Mouse (Mus musculus) CH12.LX (cell line): ENCODE measurements around the gene Gm49321. TPM values are rescaled to one million over a fixed set of nuclear protein-coding genes. Genes with fewer than 3 reads are reported as not detected.

Experiments used
- DNase-seq: peaks from one replicate; pipeline ENCODE4 v3.0.0-alpha.2; 2013; ENCODE audit errors: extremely low read depth
- H3K27ac ChIP-seq: 2 replicates; pipeline ENCODE4 v1.5.1; 2012; ENCODE audit warnings: low read depth, mild to moderate bottlenecking, control low read depth, moderate library complexity; ENCODE audit not compliant: insufficient read depth
- H3K27me3 ChIP-seq: replicated peaks from 2 replicates; pipeline ENCODE3; 2012; ENCODE audit warnings: inconsistent platforms
- H3K36me3 ChIP-seq, 2 experiments: replicated peaks in 1 of 2; 2 replicates each; pipeline versions ENCODE3 to v1.6.1; 2012; ENCODE audit warnings: inconsistent platforms in 1 of 2, low read length in 1 of 2, mild to moderate bottlenecking in 1 of 2, mixed read lengths in 1 of 2, moderate library complexity in 1 of 2; ENCODE audit not compliant: control insufficient read depth in 1 of 2, insufficient read depth in 1 of 2
- H3K4me1 ChIP-seq, 2 experiments: 2 replicates each; pipeline ENCODE4 v1.6.1; 2012; ENCODE audit warnings: inconsistent platforms in 1 of 2, moderate library complexity in 1 of 2; ENCODE audit not compliant: insufficient read depth in 2 of 2, control insufficient read depth in 1 of 2
- H3K4me2 ChIP-seq: 2 replicates; pipeline ENCODE4 v1.6.1; 2012; ENCODE audit warnings: low read depth, mild to moderate bottlenecking, control low read depth; ENCODE audit not compliant: poor library complexity, insufficient read depth, severe bottlenecking
- H3K4me3 ChIP-seq, 3 experiments: fragments of 150-350 bp in 1 of 3; sonication (generic) in 1 of 3; replicated peaks in 1 of 3; 2 replicates each; pipeline versions ENCODE3 to v1.5.1; 2011 to 2012; ENCODE audit warnings: low read depth in 2 of 3, low read length in 2 of 3, mild to moderate bottlenecking in 2 of 3, moderate library complexity in 2 of 3, control low read depth in 1 of 3, improper control_type of control experiment in 1 of 3, inconsistent platforms in 1 of 3, mixed read lengths in 1 of 3; ENCODE audit not compliant: poor library complexity in 1 of 3
- H3K79me2 ChIP-seq: replicated peaks from 2 replicates; pipeline ENCODE4 v1.6.1; 2012; ENCODE audit warnings: mild to moderate bottlenecking, moderate library complexity; ENCODE audit not compliant: control insufficient read depth, poor library complexity, insufficient read depth, severe bottlenecking; ENCODE audit errors: extremely low read depth
- H3K9ac ChIP-seq: 2 replicates; pipeline ENCODE4 v1.6.1; 2012; ENCODE audit warnings: low read depth, mild to moderate bottlenecking, control low read depth, moderate library complexity; ENCODE audit not compliant: insufficient read depth
- H3K9me3 ChIP-seq: replicated peaks from 2 replicates; pipeline ENCODE3; 2012; ENCODE audit warnings: low read length, inconsistent platforms, mixed read lengths
- CHD2 ChIP-seq: IDR thresholded peaks from 2 replicates; pipeline ENCODE4 v1.6.1; 2011; ENCODE audit warnings: low read length, improper control_type of control experiment
- E2F4 ChIP-seq: IDR thresholded peaks from 2 replicates; pipeline ENCODE4 v1.6.1; 2011; ENCODE audit warnings: low read depth, low read length, improper control_type of control experiment; ENCODE audit not compliant: insufficient replicate concordance
- ELF1 ChIP-seq: IDR thresholded peaks from 2 replicates; pipeline ENCODE4 v1.6.1; 2014; ENCODE audit warnings: low read depth, mild to moderate bottlenecking, inconsistent platforms, low read length, improper control_type of control experiment
- EP300 ChIP-seq: IDR thresholded peaks from 2 replicates; pipeline ENCODE4 v1.6.1; 2011; ENCODE audit warnings: low read length, improper control_type of control experiment
- ETS1 ChIP-seq: conservative IDR thresholded peaks from 2 replicates; pipeline ENCODE4 v1.6.1; 2012; ENCODE audit warnings: low read depth, mild to moderate bottlenecking, inconsistent platforms, low read length, improper control_type of control experiment, moderate library complexity
- GABPA ChIP-seq: IDR thresholded peaks from 2 replicates; pipeline ENCODE4 v1.6.1; 2012; ENCODE audit warnings: low read depth, low read length, improper control_type of control experiment, inconsistent platforms; ENCODE audit not compliant: insufficient replicate concordance
- HCFC1 ChIP-seq: IDR thresholded peaks from 2 replicates; pipeline ENCODE4 v1.6.1; 2012; ENCODE audit warnings: low read depth, mild to moderate bottlenecking, inconsistent platforms, low read length, improper control_type of control experiment
- IRF4 ChIP-seq: IDR thresholded peaks from 2 replicates; pipeline ENCODE4 v1.6.1; 2014; ENCODE audit warnings: low read depth, mild to moderate bottlenecking, inconsistent platforms, low read length, improper control_type of control experiment
- JUN ChIP-seq: IDR thresholded peaks from 2 replicates; pipeline ENCODE4 v1.6.1; 2011; ENCODE audit warnings: low read depth, mild to moderate bottlenecking, low read length, improper control_type of control experiment, moderate library complexity; ENCODE audit not compliant: insufficient read depth
- KAT2A ChIP-seq: IDR thresholded peaks from 2 replicates; pipeline ENCODE4 v1.6.1; 2012; ENCODE audit warnings: low read length, improper control_type of control experiment, inconsistent platforms; ENCODE audit not compliant: insufficient replicate concordance
- MAFK ChIP-seq: IDR thresholded peaks from 2 replicates; pipeline ENCODE4 v1.6.1; 2011; ENCODE audit warnings: low read length, improper control_type of control experiment; ENCODE audit not compliant: insufficient replicate concordance
- MAX ChIP-seq: IDR thresholded peaks from 2 replicates; pipeline ENCODE4 v1.6.1; 2011; ENCODE audit warnings: low read length, improper control_type of control experiment
- MAZ ChIP-seq: IDR thresholded peaks from 2 replicates; pipeline ENCODE4 v1.6.1; 2012; ENCODE audit warnings: low read depth, mild to moderate bottlenecking, inconsistent platforms, low read length, improper control_type of control experiment, moderate library complexity
- MEF2A ChIP-seq: IDR thresholded peaks from 2 replicates; pipeline ENCODE4 v1.6.1; 2014; ENCODE audit warnings: low read depth, mild to moderate bottlenecking, inconsistent platforms, low read length, improper control_type of control experiment, borderline replicate concordance
- MYC ChIP-seq: IDR thresholded peaks from 2 replicates; pipeline ENCODE4 v1.6.1; 2011; ENCODE audit warnings: low read depth, mild to moderate bottlenecking, improper control_type of control experiment, low read length
- NELFE ChIP-seq: IDR thresholded peaks from 2 replicates; pipeline ENCODE4 v1.6.1; 2011; ENCODE audit warnings: low read depth, low read length, improper control_type of control experiment
- NRF1 ChIP-seq: IDR thresholded peaks from 2 replicates; pipeline ENCODE4 v1.6.1; 2014; ENCODE audit warnings: low read depth, mild to moderate bottlenecking, inconsistent platforms, low read length, improper control_type of control experiment, moderate library complexity
- PAX5 ChIP-seq: IDR thresholded peaks from 2 replicates; pipeline ENCODE4 v1.6.1; 2012; ENCODE audit warnings: low read length, inconsistent platforms, mixed read lengths
- POLR2A ChIP-seq: IDR thresholded peaks from 2 replicates; pipeline ENCODE4 v1.6.1; 2011; ENCODE audit warnings: low read depth, mild to moderate bottlenecking, improper control_type of control experiment, low read length
- POLR2AphosphoS2 ChIP-seq: IDR thresholded peaks from 2 replicates; pipeline ENCODE4 v1.6.1; 2011; ENCODE audit warnings: low read depth, low read length, improper control_type of control experiment
- RAD21 ChIP-seq: IDR thresholded peaks from 2 replicates; pipeline ENCODE4 v1.6.1; 2011; ENCODE audit warnings: low read depth, mild to moderate bottlenecking, low read length, improper control_type of control experiment, moderate library complexity
- SIN3A ChIP-seq: IDR thresholded peaks from 2 replicates; pipeline ENCODE4 v1.6.1; 2012; ENCODE audit warnings: low read length, improper control_type of control experiment, inconsistent platforms
- SMC3 ChIP-seq: IDR thresholded peaks from 2 replicates; pipeline ENCODE4 v1.6.1; 2011; ENCODE audit warnings: low read depth, low read length, improper control_type of control experiment
- TBP ChIP-seq: conservative IDR thresholded peaks from 2 replicates; pipeline ENCODE4 v1.6.1; 2011; ENCODE audit warnings: low read depth, low read length, improper control_type of control experiment
- TCF12 ChIP-seq: IDR thresholded peaks from 2 replicates; pipeline ENCODE4 v1.6.1; 2014; ENCODE audit warnings: low read depth, mild to moderate bottlenecking, inconsistent platforms, low read length, improper control_type of control experiment
- UBTF ChIP-seq: IDR thresholded peaks from 2 replicates; pipeline ENCODE4 v1.6.1; 2012; ENCODE audit warnings: low read depth, mild to moderate bottlenecking, inconsistent platforms, low read length, improper control_type of control experiment, moderate library complexity
- USF1 ChIP-seq: IDR thresholded peaks from 2 replicates; pipeline ENCODE4 v1.6.1; 2014; ENCODE audit warnings: low read depth, mild to moderate bottlenecking, inconsistent platforms, low read length, improper control_type of control experiment
- ZC3H11A ChIP-seq: IDR thresholded peaks from 2 replicates; pipeline ENCODE4 v1.6.1; 2012; ENCODE audit warnings: low read depth, mild to moderate bottlenecking, inconsistent platforms, low read length, improper control_type of control experiment
- ZKSCAN1 ChIP-seq: IDR thresholded peaks from 2 replicates; pipeline ENCODE4 v1.6.1; 2012; ENCODE audit warnings: low read depth, inconsistent platforms, low read length, improper control_type of control experiment, borderline replicate concordance
- ZMIZ1 ChIP-seq: IDR thresholded peaks from 2 replicates; pipeline ENCODE4 v1.6.1; 2012; ENCODE audit warnings: low read depth, mild to moderate bottlenecking, inconsistent platforms, low read length, improper control_type of control experiment
- dilution Hi-C: fragments of 300-500 bp; cut with MboI; formaldehyde crosslinking; loops from 2 replicates; pipeline ENCODE4 v1.14.3; 2020; ENCODE audit warnings: low sequenced_read_pairs; ENCODE audit not compliant: extremely low pct_unique_long_range_greater_than_20kb, extremely low pct_ligation_motif_present
- in situ Hi-C: fragments of 300-500 bp; cut with MboI; formaldehyde crosslinking; loops from 3 replicates; pipeline ENCODE4 v1.14.3; 2019; ENCODE audit warnings: low sequenced_read_pairs, low pct_ligation_motif_present, low pct_unique_long_range_greater_than_20kb, mixed read lengths
- polyA plus RNA-seq: library from polyadenylated mRNA; unstranded; fragments of >175 nt; gene quantifications from 2 replicates; pipeline ENCODE4 v1.2.1, GENCODE M21; 2012; ENCODE audit warnings: low read depth; ENCODE audit not compliant: insufficient read length
- total RNA-seq, 2 experiments: library from RNA; depleted of rRNA; stranded (reverse); fragments of 300-350 nt in 1 of 2; fragments of >200 nt in 1 of 2; gene quantifications; 2 replicates each; pipeline ENCODE4 v1.2.3; 2012 to 2014

Gm49321 gene
- total RNA-seq (2012; rRNA removed) (1.2 TPM in 1 of 2 replicates, not detected in the other), total RNA-seq (2014; rRNA removed) (not detected in 2 replicates), polyA plus RNA-seq (3.0 TPM in 1 of 2 replicates, not detected in the other)

GRCm38 (mm10) chr12:73937353-73937752, at the start of gene Gm49321:
Gene Gm49321, plus strand, starts transcription at chr12:73937653.
- no peak for TF ChIP-seq IRF4
- no peak for TF ChIP-seq MAFK
- no peak for TF ChIP-seq CHD2
- TF ChIP-seq PAX5: no peak
- TF ChIP-seq JUN: no peak
- TF ChIP-seq NRF1: no peak
- TF ChIP-seq E2F4: no peak
- no peak for TF ChIP-seq MAX
- TF ChIP-seq SMC3: no peak
- TF ChIP-seq MEF2A: no peak
- TF ChIP-seq HCFC1: no peak
- TF ChIP-seq RAD21: no peak
- TF ChIP-seq POLR2AphosphoS2: no peak
- no peak within 1 kb of the TSS for H3K4me3 ChIP-seq
- dilution Hi-C loops (no loop called here), in situ Hi-C loops (no loop called here)
- no peaks in the 10 kb centered on the region for H3K79me2 ChIP-seq
- H3K9ac ChIP-seq: no peak within 1 kb of the TSS
- H3K27me3 ChIP-seq: no peaks in the 10 kb centered on the region
- H3K4me2 ChIP-seq: no peak within 1 kb of the TSS
- peaks cover 0 to 20% of the 10 kb centered on the region in 2 experiments; a peak in 2 of 4 replicates for H3K4me1 ChIP-seq
- no peaks in the 10 kb centered on the region for H3K9me3 ChIP-seq
- DNase-seq: no peak
- H3K27ac ChIP-seq: no peak within 1 kb of the TSS
- H3K36me3 ChIP-seq: peaks cover 25 to 79% of the 10 kb centered on the region in 2 experiments

- dilution Hi-C loops: no loop called here
- H3K9ac ChIP-seq: no peak overlapping the region
- DNase-seq: peak; percentile 85
- no peak overlapping the region for H3K4me3 ChIP-seq
- in situ Hi-C loops: no loop called here
- H3K9me3 ChIP-seq: peaks cover 3% of the 10 kb centered on the region
- no peaks in the 10 kb centered on the region for H3K36me3 ChIP-seq
- H3K27me3 ChIP-seq: no peaks in the 10 kb centered on the region
- H3K4me1 ChIP-seq: peaks cover 5 to 16% of the 10 kb centered on the region in 2 experiments
- peak overlapping the region; percentile 1; the same call in 1 of the 2 replicates for H3K4me2 ChIP-seq
- H3K27ac ChIP-seq: 0 out of 2 replicates have a peak overlapping the region, but pooled peaks have one; percentile 8
- no peaks in the 10 kb centered on the region for H3K79me2 ChIP-seq
- TF ChIP-seq UBTF: no peak
- TF ChIP-seq MAX: peak; percentile 75
- no peak; the same call in 1 of the 2 replicates for TF ChIP-seq CHD2
- TF ChIP-seq ZC3H11A: no peak
- TF ChIP-seq HCFC1: no peak; the same call in 1 of the 2 replicates
- TF ChIP-seq MEF2A: peak; percentile 85
- no peak for TF ChIP-seq E2F4
- TF ChIP-seq SIN3A: peak; percentile 30; the same call in 1 of the 2 replicates
- TF ChIP-seq MYC: peak; percentile 75
- no peak for TF ChIP-seq NRF1
- no peak for TF ChIP-seq GABPA
- no peak for TF ChIP-seq KAT2A
- no peak for TF ChIP-seq ZMIZ1
- TF ChIP-seq ZKSCAN1: no peak
- TF ChIP-seq TBP: peak; percentile 87
- no peak; the same call in 1 of the 2 replicates for TF ChIP-seq RAD21
- no peak for TF ChIP-seq NELFE
- peak; percentile 10; the same call in 1 of the 2 replicates for TF ChIP-seq ELF1
- TF ChIP-seq POLR2A: no peak
- no peak for TF ChIP-seq MAZ
- TF ChIP-seq TCF12: peak; percentile 57; the same call in 1 of the 2 replicates
- peak; percentile 80 for TF ChIP-seq ETS1
- peak; percentile 20; the same call in 1 of the 2 replicates for TF ChIP-seq USF1
- TF ChIP-seq EP300: peak; percentile 97
Measured at GRCm38 (mm10) chr12:73888003-73888783, 49.3 kb upstream of the Gm49321 start.
